Mouse (Mus musculus) adrenal gland, postnatal 4 days (tissue): ENCODE results near the gene Myo18a. TPM values are rescaled to one million over a fixed set of nuclear protein-coding genes. Genes with fewer than 3 reads are reported as not detected.

Experiments
- DNase-seq, 2 experiments: peaks; one replicate each; pipeline ENCODE4 v3.0.0; 2021 to 2022; ENCODE audit warnings: low spot score in 2 of 2, mixed read lengths in 2 of 2
- total RNA-seq, 2 experiments: library from RNA; stranded (reverse); gene quantifications; 2 replicates each; pipeline ENCODE4 v1.2.3; 2021

The Myo18a gene
- total RNA-seq, 2 experiments from 2014 or later = 90.0 to 90.8 TPM

DNA sequence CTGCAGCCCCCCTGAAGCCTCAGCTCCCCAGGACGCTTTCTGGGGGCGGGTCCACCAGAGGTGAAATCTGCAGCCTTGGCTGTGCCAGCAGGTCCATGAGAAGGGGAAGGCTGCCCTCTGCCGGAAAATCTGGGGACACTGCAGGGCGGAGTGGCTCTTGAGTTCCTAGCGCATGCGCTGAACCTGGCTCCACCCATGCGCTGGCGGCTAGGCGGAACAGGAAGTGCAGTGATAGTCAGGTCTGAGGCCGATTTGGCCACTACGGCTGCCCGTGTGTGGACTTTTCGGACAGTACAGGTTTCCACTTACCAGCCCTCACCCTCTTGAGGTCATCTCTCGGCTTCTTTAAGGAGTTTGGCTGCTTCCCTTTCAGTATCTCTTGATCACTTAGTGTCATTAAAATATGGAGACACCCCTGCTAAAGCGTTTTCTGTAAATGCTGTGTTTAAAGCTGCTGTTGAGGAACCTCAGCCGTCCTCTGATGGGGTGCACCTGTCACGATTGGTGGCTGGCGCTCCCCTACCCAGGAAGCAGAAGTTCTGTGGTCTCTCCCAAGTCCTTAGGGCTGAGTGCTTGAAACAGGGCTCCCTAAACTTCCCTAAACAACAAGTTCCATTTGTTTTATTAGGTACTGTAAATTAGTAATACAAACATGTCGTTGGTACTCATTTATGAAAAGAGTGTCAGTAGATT is 30.3 kb downstream of the Myo18a start:
- DNase-seq = peak; percentile 92 to 97

DNA sequence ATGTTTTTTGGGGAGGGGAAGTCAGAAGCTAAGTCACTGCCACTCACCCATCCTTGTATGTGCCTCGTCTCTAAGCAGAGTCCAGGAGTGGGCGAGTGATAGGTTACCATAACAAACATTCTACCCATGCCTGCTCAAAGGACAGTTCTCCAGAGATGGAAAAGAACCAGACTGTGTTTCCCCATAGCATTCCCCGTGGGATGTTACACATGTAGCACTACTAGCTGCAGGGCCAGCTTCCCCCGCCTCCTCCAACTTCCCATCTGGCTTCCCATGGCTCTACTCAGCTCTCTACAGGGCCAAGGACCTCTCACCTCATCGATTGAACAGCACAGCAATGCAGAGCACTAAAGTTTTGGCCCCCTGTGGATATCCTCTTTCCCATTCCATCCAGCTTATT is 32.2 kb downstream of the Myo18a start:
- no peak for DNase-seq

DNA sequence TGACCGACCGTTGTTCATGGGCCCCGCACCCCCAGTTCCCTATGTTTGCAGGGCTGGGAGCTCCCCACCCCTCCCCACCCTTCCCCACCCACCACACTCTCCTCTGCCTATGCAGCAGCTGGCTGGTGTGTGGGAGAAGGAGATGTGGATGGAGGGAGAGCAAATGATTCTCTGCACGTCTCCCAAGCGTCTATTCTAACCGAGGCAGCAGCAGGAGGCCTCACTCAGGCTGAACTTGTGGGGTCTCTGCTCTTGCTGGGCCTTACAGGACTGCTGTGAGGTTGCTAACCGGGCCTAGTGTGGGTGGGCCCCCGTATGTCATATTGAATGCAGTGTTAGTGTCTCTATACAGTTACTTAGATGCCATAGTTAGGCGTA is 37.4 kb downstream of the Myo18a start:
- no peak for DNase-seq

DNA sequence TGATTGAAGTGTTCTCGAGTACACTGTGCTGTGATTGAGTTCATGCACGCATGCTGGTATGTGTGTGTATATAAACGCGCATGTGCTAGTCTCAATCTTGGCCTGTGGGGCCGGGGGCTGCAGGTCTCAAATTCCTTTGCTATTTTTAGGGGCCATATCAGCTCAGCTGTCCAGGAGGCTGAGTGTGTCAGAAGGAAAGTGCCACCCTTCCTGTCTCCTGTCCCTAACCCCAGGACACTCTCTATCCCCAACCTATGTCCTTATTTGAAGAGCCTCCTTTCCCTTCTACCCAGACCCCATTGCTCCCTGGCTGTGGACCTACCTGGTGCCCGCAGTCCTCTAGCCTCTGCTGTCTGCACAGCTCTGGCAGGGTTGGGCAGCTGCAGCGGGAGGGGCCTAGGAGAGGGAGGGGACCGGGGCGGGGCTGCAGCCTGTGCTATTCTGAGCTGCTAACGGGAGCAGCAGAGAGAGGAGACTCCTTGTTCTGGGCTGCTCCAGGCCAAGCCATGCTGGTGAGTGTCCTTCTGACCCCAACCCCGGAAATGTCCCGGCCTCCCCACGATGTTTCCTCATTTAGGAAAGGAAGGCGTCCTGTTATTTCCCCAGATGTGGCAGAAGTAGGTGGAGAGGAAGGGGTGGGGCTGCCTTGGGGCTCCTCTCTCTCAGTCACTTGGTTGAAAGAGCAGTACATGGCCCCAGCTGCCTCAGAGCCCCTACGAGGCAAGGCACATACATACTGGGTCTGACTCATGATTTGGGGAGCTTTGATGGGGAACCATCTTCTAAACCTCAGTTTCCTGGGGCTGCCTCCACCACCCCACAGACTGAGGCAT is 38.0 kb downstream of the Myo18a start:
- peak; percentile 43 to 48 for DNase-seq

DNA sequence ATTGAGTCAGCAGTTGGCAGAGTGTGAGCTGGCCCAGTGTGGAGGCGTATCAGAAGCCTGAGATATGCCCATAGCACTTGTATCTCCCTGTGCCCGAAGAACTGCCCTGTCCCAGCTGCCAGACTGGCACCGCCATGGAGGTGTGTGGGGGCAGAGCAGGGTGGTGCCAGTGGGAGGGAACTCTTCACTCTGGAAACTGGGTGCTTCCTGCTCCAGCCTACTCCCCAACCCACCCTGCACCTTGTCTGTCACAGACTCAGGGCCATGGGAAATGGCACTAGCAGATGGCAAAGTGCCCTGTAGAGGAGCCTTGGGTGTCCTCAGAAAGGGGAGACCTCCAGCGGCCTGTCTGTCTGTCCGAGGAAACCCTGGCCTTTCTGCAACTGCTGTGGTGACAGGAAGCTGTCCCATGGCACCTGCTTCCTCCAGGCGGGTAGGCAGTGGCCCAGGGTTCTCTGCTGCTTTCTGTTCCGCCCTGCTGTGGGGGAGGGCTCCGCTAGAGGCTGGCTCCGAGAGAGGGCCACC is 39.4 kb downstream of the Myo18a start:
- DNase-seq = no peak

DNA sequence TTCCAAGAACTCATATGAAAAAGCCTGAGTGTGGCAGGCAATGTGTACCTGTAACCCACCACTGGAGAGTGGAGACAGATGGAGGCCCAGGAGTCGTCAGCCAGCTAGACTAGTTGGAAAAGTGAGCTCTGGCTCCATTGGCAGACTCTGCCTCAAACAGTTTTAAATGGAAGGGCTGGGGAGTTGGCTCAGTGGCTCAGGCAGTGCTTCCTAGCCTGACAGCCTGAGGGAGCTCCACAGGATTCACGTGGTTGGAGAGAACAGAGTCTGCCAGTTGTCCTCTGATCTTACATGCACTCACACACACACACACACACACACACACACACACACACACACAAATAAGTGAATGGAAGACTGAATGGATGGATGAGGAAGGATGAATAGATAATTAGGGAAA is 43.2 kb downstream of the Myo18a start:
- DNase-seq = no peak

DNA sequence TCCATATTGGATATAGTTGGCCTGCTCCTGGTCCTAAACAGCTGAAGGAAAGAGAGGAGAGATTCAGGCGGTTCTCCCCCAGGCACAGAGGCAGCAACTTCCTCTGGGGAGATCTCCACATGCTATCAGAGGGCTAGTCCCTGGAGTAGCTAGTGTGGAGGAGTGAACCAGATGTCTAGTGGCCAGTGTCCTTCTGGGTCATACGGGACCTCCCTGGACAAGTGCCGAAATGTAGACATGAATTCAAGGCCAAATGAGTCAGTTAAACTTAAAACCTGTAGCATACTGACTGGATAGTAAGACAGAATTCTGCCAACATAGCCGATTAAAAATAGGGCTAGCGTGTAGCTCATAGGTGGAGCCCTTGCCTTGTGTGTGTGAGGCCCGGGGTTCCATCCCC is 43.8 kb downstream of the Myo18a start:
- DNase-seq = no peak

DNA sequence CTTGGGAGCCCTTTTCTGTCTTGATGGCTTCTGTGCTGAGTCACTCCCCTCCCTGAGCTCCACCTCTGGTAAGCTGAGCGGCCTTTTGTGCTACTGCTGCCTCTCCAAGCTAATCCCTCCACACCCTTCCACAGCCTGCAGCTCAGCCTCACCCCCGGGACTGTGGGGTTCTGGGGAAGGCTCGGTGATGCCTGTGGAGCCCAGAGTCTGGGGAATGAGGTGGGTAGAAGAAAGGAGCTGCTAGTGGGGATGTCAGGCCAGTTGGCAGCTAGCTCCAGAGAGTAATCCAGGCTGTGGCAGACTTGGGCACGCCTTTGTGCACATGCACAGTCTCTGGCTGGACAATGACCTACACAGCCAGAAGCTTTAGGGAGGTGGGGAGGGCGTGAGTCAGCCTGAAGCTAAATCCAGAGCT is 45.0 kb downstream of the Myo18a start:
- DNase-seq = no peak

DNA sequence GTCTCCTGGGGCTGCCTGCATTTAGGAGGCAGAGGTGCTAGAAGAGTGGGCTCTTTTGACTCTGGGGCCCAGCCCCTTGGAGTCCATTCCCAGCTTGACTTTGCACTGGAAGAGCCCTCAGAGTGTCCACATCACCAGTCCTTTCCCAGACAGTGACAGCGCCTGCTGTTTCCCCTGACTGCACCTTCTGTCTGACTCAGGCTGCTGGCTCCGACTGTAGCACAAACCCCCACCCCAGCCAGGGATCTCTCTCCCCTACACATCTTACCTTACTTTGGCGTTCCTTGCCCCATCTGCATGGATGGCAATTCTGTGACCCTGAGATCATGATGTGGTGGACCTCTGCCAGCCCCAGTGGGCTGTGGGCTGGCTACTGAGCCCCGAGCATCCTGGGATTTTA is 46.2 kb downstream of the Myo18a start:
- no peak for DNase-seq

DNA sequence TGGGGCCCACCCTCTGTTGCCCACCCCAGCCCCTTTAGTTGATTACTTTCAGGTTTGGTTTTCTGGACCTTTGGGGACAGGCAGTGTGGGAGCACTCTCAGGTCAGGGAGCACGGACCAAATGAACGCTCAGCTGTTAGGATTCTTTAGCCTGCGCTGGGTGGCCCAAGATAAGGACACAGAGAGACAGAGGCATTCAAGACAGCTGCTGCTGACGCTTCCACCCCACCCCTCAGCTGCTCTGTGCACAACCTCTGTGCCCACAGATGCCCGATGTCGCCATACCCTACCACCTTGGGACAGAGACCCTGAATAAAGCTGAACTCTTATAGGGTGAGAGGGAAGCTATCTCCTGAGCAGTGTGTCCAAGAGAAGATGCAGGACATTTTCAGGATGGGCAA is 47.0 kb downstream of the Myo18a start:
- no peak for DNase-seq

DNA sequence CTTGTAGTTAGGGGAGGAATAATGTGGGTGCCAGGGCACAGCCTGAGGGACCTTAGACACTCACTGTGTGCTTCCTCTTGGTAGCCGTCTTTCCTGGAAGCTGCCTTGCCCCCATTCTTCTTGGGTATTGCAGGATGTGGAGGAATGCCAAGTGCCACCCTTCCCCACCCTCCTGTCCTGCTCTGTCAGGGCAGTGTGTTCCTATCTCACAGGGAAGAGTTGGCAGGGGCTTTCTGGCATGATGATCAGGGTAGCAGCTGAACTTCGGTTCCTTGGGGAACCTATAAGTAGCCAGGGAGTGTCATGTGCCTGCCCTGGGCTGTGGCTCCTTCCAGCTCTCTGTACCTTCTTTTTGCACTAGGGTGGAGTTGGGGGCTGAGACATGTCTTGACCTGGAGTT is 50.9 kb downstream of the Myo18a start:
- no peak for DNase-seq

DNA sequence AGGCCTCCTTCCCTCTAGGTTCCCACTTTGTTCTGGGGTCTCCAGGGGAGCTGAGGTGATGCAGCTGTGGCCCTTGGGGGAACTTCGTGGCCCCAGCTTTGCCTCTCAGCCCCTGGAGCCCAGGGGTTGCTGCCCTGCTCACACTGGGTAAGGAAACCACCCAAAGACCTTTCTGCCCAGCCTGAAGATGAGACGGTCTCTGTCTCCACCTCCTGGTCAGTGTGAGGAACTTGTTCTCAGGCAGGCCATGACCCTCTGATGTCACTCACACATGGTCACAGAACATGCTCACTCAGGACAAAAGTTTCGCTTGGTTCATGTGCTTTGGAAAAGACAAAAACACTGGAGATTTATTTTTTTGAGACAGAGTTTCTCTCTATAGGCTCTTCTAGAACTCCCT is 53.0 kb downstream of the Myo18a start:
- DNase-seq = peak in 1 of 2 experiments; percentile 58

DNA sequence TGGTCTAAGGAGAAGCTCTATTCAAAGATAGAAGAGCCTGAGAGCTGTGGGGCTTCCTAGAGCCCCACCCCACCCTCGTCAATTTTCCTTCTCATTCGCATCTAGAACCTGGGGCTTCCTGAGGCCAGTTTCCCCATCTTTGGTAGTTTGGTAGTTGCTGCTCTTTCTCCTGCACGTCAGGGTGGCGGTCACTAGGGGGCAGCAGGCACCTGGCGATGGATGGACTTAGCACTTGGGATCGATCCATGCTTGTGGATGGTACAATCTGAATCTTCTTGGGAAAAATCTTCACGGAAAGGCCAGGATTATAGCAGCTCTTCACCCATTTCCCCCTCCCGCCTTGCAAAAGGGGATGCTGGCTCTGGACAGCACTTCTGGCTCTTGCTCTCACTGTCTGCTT is 58.6 kb downstream of the Myo18a start:
- DNase-seq = no peak

DNA sequence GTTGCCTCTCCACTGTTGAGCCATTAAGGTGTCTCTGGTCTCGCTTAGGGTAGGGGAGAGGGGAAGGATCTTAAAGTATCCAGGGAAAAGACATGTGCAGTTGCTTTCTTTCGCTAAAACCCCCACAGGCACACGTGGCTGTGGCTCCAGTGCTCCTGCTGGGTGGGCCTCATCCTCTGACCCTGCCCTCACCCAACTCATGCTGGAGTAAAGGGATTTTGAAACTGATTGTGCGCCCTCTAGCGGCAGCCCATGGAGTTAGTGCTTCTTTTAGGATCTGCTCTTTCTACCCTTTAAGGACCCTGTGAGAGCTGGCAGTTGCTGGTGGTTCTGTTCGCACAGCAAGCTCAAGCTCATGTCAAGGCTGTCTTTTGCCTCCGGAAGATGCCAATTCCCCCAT is 59.7 kb downstream of the Myo18a start:
- DNase-seq = no peak

DNA sequence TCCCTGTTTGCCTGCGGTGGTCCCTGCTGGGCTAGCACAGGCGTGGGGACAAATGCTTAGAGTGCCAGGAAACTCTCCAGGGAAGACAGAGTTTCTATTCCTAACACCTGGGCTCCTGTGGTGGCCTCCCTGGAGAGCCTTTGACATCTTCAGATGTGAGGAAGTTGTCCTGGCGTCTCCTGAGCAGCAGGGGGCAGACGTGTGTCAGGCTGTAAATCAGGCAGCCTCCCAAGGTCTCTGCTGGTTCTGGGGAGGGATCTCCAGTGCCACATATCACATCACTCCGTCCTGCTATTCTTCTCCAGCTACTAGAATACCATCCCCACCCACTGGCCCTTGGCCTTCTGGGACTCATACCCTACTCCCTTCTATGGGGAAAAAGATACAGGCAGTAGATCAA is 62.8 kb downstream of the Myo18a start:
- DNase-seq = peak; percentile 36 to 59

DNA sequence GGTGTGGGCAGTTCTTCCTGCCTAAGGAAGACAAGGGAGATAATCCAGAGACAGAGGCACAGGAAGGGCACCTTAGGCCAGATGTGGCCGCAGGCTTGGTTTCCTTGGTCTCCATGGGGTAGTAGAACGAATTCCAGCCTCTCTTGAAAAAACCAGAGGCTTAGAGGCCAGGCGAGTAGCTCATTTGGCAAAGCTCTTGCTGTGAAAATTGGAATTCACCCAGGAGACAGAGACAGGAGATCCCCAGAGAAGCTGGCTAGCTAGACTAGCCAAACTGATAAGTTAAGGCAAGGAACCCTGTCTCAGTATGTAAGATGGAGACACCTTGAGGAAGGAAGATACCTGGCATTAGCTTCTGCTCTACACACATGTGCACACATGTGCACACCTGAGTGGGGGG is 63.3 kb downstream of the Myo18a start:
- DNase-seq = no peak

DNA sequence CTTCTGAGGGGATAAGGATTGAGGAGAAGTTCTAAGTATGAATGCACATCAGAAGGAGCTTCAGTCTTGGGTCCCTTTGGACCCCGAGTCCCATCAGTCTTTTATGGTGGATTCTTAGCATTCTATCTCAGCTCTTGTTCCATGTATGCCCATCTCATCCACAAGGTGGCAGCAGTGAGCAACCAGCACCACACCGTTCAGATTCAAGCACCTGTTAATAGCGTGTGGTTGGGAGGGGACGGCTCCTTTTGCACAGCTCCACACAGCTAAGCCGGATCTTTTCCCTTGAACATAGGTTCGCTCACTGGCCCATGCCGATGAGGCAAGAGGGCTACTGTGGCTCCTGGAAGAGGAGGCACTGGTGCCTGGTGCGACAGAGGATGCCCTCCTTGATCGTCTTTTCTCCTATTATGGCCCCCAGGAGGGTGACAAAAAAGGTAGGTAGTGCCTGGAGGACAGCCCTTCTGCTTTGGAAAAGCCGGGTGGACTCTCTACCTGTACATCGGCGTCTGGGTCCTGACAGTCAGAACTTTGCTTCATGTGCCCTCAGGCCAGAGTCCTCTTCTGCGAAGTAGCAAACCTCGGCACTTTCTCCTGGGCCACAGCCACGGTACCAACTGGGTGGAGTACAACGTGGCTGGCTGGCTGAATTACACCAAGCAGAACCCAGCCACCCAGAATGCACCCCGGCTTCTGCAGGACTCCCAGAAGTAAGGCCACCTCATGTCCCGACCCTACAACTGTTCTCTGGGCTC is 64.4 kb downstream of the Myo18a start:
- DNase-seq = peak in 1 of 2 experiments; percentile 57

DNA sequence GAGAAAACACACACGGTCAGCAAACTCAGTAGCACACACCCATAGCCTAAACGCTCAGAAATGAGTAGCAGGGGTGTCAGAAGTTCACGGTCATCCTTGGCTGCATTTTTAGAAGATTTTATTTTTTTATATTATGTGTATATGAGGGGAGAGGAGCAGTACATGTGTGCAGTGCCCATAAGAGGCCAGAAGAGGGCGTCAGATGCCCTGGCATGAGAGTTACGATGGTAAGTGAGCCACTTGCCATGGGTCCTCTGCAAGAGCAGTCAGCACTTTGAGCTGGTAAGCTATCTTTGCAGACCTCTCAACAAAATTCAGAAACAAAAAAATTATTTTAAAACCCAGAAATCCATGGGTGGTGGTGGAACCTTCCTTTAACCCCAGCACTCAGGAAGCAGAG is 65.1 kb downstream of the Myo18a start:
- no peak for DNase-seq

DNA sequence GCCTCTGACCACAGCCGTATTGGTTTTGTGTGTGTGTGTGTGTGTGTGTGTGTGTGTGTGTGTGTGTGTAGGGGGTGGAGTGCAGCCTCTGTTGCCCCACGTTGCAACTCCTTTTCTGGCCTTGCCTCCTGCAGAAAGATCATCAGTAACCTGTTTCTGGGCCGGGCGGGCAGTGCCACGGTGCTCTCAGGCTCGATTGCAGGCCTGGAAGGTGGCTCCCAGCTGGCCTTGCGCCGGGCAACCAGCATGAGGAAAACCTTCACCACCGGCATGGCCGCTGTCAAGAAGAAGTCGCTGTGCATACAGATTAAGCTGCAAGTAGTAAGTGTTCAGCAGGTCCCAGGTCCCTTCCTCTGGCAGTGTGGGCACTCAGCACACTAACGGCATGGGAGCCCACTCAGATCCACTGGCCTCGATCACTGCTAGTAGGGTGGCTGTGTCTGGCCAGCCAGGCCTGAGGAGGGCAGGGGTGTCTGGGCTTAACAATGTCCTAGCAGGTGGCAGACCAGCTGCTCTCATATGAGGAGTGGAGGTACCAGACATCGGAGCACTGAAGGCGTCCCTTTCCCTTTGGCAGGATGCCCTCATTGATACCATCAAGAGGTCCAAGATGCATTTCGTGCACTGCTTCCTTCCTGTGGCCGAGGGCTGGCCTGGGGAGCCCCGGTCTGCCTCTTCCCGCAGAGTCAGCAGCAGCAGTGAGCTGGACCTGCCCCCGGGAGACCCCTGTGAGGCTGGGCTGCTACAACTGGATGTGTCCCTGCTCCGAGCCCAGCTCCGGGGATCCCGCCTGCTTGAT is 66.2 kb downstream of the Myo18a start:
- DNase-seq = no peak

DNA sequence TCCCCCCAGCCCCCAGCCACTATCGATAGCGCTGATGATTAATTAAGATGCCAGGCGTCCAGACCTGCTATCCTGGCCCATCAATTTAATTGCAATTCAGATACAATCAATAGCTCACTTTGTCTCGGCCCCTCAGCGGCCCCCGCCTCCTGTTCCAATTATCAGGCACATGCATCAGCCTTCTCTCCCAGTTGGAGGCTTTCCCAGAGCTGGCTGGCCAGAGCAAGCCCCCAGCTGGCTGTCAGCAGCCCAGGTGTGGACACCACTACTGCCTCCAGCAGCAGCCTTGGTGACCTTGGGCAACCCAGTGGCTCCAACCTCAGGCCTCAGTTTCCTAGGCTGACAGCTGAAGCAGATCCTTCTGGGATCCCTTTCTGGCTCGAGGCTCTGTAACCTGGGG is 67.8 kb downstream of the Myo18a start:
- no peak for DNase-seq

DNA sequence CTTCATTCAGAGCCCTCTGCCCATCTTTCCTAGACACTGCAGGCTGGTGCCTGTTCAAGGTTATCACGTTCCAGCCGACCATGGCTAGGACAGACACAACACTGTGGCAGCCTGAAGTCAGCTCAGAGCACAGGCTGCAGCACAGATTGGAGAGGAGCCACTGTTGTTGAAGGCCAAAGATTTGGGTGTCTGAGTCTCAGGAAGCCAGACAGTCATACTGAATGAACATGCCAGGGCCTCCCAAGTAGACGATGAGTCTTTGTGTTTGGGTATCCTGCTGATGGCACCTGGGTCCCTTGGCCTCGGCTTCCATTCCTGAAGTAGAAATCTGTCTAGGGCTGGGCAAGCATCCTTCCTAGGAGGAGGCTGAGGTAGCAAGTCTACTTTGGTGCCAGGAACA is 69.5 kb downstream of the Myo18a start:
- no peak for DNase-seq
